Mouse (Mus musculus) left cerebral cortex, postnatal 10 days (tissue): Measurements from ENCODE around the gene Vmn1r151. TPM values are rescaled to one million over a fixed set of nuclear protein-coding genes. Genes with fewer than 3 reads are reported as not detected.
"Not testable (repeated sequence)": the region's sequence is repeated elsewhere in the genome, so short reads cannot be mapped to it uniquely, and the experiment has no call there.

Experiments used
- DNase-seq, 2 experiments: peaks; one replicate each; pipeline ENCODE4 v3.0.0; 2021 to 2022; ENCODE audit warnings: low spot score in 2 of 2, mixed read lengths in 1 of 2; ENCODE audit errors: extremely low spot score in 1 of 2
- intact Hi-C: fragments of 180-260 bp; cut with DNase I; formaldehyde crosslinking; loops from one replicate; pipeline ENCODE4 v1.15.1; 2025
- total RNA-seq, 2 experiments: library from RNA; stranded (reverse); gene quantifications; 2 replicates each; pipeline ENCODE4 v1.2.3; 2021

Vmn1r151 gene
- total RNA-seq: not detected

- DNase-seq, intact Hi-C loops: not testable (repeated sequence)
Observed at GRCm38 (mm10) chr7:22499578-22499977, at the start of gene Vmn1r151. Vmn1r151 (minus strand) TSS chr7:22499678.

- intact Hi-C loops, DNase-seq: not testable (repeated sequence)
Observed at GRCm38 (mm10) chr7:22534787-22535186, 35.3 kb upstream of the Vmn1r151 start, which contains the start of gene Gm8677. Gm8677 (minus strand) TSS chr7:22534887.

DNA sequence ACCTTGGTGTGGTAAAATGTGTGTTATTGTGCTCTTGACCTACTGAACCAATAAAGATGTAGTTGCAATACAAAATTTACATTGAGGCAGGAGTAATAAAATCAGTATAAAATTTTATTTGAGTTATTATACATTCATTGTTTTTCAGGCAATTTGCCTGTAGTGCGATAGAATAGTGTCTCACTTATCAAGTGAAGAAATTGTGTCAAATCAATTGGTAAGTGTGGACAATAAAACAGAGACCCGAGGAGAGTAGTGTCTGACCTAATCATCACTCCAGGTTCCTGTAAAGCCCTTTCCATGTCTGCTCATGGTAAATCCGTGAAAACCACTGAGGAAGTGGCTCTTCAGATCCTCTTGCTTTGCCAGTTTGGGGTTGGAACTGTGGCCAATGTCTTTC lies 23.2 kb upstream of the Vmn1r151 start, which contains the start of gene Vmn1r152:
TSS of gene Vmn1r152 (plus strand) at position 301 of the 400 bp plus-strand sequence.
- DNase-seq, intact Hi-C loops: not testable (repeated sequence)

DNA sequence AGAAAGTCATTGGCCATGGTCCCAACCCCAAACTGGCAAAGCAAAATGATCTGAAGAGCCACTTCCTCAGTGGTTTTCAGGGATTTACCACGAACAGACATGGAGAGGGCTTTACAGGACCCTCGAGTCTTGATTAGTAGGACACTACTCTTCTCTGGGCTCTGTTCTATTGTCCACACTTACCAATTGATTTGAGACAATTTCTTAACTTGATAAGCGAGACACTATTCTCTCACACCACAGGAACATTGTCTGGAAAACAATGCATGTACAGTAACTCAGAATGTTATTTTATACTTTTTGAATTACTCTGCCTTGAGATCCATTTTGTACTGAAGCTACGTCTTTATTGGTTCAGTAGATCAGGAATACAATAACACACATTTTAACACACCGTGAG lies 35.5 kb downstream of the Vmn1r151 start, which contains the start of gene Gm10665:
TSS of gene Gm10665 (minus strand) at position 101 of the 400 bp plus-strand sequence.
- intact Hi-C loops, DNase-seq: not testable (repeated sequence)

Other genes with a start within 250 kb of the Vmn1r151 start
- not detected for gene Gm4187, start 170.0 kb downstream of the Vmn1r151 start, total RNA-seq
- gene Gm8660, start 128.6 kb downstream of the Vmn1r151 start, total RNA-seq: not detected
- not detected for gene Vmn1r148, start 86.1 kb downstream of the Vmn1r151 start, total RNA-seq
- gene Vmn1r149, start 61.4 kb downstream of the Vmn1r151 start, total RNA-seq: not detected
- not detected for gene Gm10665, start 35.6 kb downstream of the Vmn1r151 start, total RNA-seq
- gene Vmn1r152, start 23.3 kb upstream of the Vmn1r151 start, total RNA-seq: not detected
- not detected for gene Gm8677, start 35.2 kb upstream of the Vmn1r151 start, total RNA-seq
- not detected for gene Gm4201, start 65.7 kb upstream of the Vmn1r151 start, total RNA-seq
- not detected for gene Gm4565, start 88.4 kb upstream of the Vmn1r151 start, total RNA-seq
- not detected for gene Vmn1r155, start 158.3 kb upstream of the Vmn1r151 start, total RNA-seq
- not detected for gene Gm8693, start 192.6 kb upstream of the Vmn1r151 start, total RNA-seq
- not detected for gene Gm4567, start 220.0 kb upstream of the Vmn1r151 start, total RNA-seq